Mouse (Mus musculus) midbrain, embryonic 15.5 days (tissue): ENCODE measurements around the gene Soat1. TPM values are rescaled to one million over a fixed set of nuclear protein-coding genes. Genes with fewer than 3 reads are reported as not detected.

Experiments used
- ATAC-seq: fragments of 200-750 bp; cut with Nextera tagmentation; replicated peaks from 2 replicates; pipeline ENCODE4 v1.8.0; 2017; ENCODE audit warnings: moderate TSS enrichment
- H3K27ac ChIP-seq: fragments of 300-500 bp; sonication (generic); 2 replicates; pipeline ENCODE4 v1.5.1; 2015; ENCODE audit warnings: mild to moderate bottlenecking, inconsistent platforms
- H3K27me3 ChIP-seq: fragments of 300-500 bp; sonication (generic); replicated peaks from 2 replicates; pipeline ENCODE4 v1.6.1; 2015; ENCODE audit warnings: inconsistent platforms
- H3K36me3 ChIP-seq: fragments of 300-500 bp; sonication (generic); replicated peaks from 2 replicates; pipeline ENCODE4 v1.6.1; 2015; ENCODE audit warnings: inconsistent platforms
- H3K4me1 ChIP-seq: fragments of 300-500 bp; sonication (generic); 2 replicates; pipeline ENCODE4 v1.6.1; 2015; ENCODE audit warnings: inconsistent platforms
- H3K4me2 ChIP-seq: fragments of 300-500 bp; sonication (generic); 2 replicates; pipeline ENCODE4 v1.6.1; 2015; ENCODE audit warnings: inconsistent platforms, mild to moderate bottlenecking, moderate library complexity
- H3K4me3 ChIP-seq: fragments of 300-500 bp; sonication (generic); 2 replicates; pipeline ENCODE4 v1.5.1; 2015; ENCODE audit warnings: mild to moderate bottlenecking, inconsistent platforms
- H3K9ac ChIP-seq: fragments of 300-500 bp; sonication (generic); 2 replicates; pipeline ENCODE4 v1.6.1; 2015; ENCODE audit warnings: mild to moderate bottlenecking, inconsistent platforms
- H3K9me3 ChIP-seq: fragments of 300-500 bp; sonication (generic); 2 replicates; pipeline ENCODE4 v1.6.1; 2016; ENCODE audit warnings: inconsistent platforms
- WGBS: fragments of 180-500 bp; shearing (Covaris S2); methylation state at CpG from one replicate; pipeline ENCODE4 v1.1.7; 2015; ENCODE audit warnings: mixed read lengths; 5-methylcytosine and 5-hydroxymethylcytosine counted together
- polyA plus RNA-seq: library from polyadenylated mRNA; unstranded; fragments of >200 nt; fragmentation: Nextera tagmentation; extraction: Ambion mirVana; gene quantifications from 2 replicates; pipeline ENCODE4 v1.2.1, GENCODE M21; 2015

Gene Soat1
- polyA plus RNA-seq, 1 experiment from 2014 or later = 9.2 TPM

- H3K4me3 ChIP-seq = no peak overlapping the region
- no peaks in the 10 kb centered on the region for H3K9me3 ChIP-seq
- no peaks in the 10 kb centered on the region for H3K27me3 ChIP-seq
- ATAC-seq = no peak
- no peak overlapping the region for H3K4me2 ChIP-seq
- 89% methylated on average over 6 of the region's 6 CpGs for WGBS
- H3K4me1 ChIP-seq = no peaks in the 10 kb centered on the region
- H3K9ac ChIP-seq = no peak overlapping the region
- H3K27ac ChIP-seq = no peak overlapping the region
- H3K36me3 ChIP-seq = no peaks in the 10 kb centered on the region
Measured at GRCm38 (mm10) chr1:156442776-156443175, 31.4 kb downstream of the Soat1 start.

GRCm38 (mm10) chr1:156442266-156442665 is 31.9 kb downstream of the Soat1 start:
- H3K4me3 ChIP-seq = no peak overlapping the region
- 94% methylated on average over 12 of the region's 12 CpGs for WGBS
- ATAC-seq = no peak
- H3K27ac ChIP-seq = no peak overlapping the region
- H3K36me3 ChIP-seq = no peaks in the 10 kb centered on the region
- no peak overlapping the region for H3K9ac ChIP-seq
- no peaks in the 10 kb centered on the region for H3K27me3 ChIP-seq
- H3K4me2 ChIP-seq = no peak overlapping the region
- no peaks in the 10 kb centered on the region for H3K9me3 ChIP-seq
- H3K4me1 ChIP-seq = no peaks in the 10 kb centered on the region

GRCm38 (mm10) chr1:156437726-156438125 is 36.4 kb downstream of the Soat1 start:
- no peak overlapping the region for H3K4me3 ChIP-seq
- H3K9ac ChIP-seq = no peak overlapping the region
- WGBS = 93% methylated on average over 5 of the region's 5 CpGs
- H3K9me3 ChIP-seq = no peaks in the 10 kb centered on the region
- H3K4me1 ChIP-seq = no peaks in the 10 kb centered on the region
- no peaks in the 10 kb centered on the region for H3K36me3 ChIP-seq
- ATAC-seq = no peak
- H3K27ac ChIP-seq = no peak overlapping the region
- H3K27me3 ChIP-seq = no peaks in the 10 kb centered on the region
- no peak overlapping the region for H3K4me2 ChIP-seq

- H3K4me2 ChIP-seq = no peak overlapping the region
- no peak overlapping the region for H3K4me3 ChIP-seq
- no peak overlapping the region for H3K27ac ChIP-seq
- ATAC-seq = no peak
- 95% methylated on average over 8 of the region's 8 CpGs for WGBS
- H3K9me3 ChIP-seq = no peaks in the 10 kb centered on the region
- H3K27me3 ChIP-seq = no peaks in the 10 kb centered on the region
- H3K4me1 ChIP-seq = no peaks in the 10 kb centered on the region
- H3K9ac ChIP-seq = no peak overlapping the region
- no peaks in the 10 kb centered on the region for H3K36me3 ChIP-seq
Measured at GRCm38 (mm10) chr1:156437016-156437708, 37.0 kb downstream of the Soat1 start.

- no peak overlapping the region for H3K4me3 ChIP-seq
- H3K9ac ChIP-seq = no peak overlapping the region
- ATAC-seq = no peak
- no peaks in the 10 kb centered on the region for H3K27me3 ChIP-seq
- WGBS = 93% methylated on average over 3 of the region's 3 CpGs
- no peak overlapping the region for H3K27ac ChIP-seq
- H3K9me3 ChIP-seq = no peaks in the 10 kb centered on the region
- H3K4me1 ChIP-seq = no peaks in the 10 kb centered on the region
- H3K36me3 ChIP-seq = no peaks in the 10 kb centered on the region
- H3K4me2 ChIP-seq = no peak overlapping the region
Measured at GRCm38 (mm10) chr1:156433497-156433896, 40.6 kb downstream of the Soat1 start.

GRCm38 (mm10) chr1:156432498-156432897 is 41.6 kb downstream of the Soat1 start:
- Histone ChIP-seq H3K4me2 (no peak overlapping the region), H3K27ac (no peak overlapping the region), H3K27me3 (no peaks in the 10 kb centered on the region), H3K9me3 (no peaks in the 10 kb centered on the region), H3K4me3 (no peak overlapping the region), H3K36me3 (no peaks in the 10 kb centered on the region), H3K9ac (no peak overlapping the region), H3K4me1 (no peaks in the 10 kb centered on the region)
- 84% methylated on average over 10 of the region's 10 CpGs for WGBS
- no peak for ATAC-seq

- no peak for ATAC-seq
- H3K27ac ChIP-seq = no peak overlapping the region
Measured at GRCm38 (mm10) chr1:156428434-156428833, 45.7 kb downstream of the Soat1 start.

GRCm38 (mm10) chr1:156425746-156426145 is 48.4 kb downstream of the Soat1 start:
- no peak for ATAC-seq
- WGBS = 94% methylated on average over 4 of the region's 4 CpGs
- no peak overlapping the region for H3K4me2 ChIP-seq

More at GRCm38 (mm10) chr1:156428434-156428833, 45.7 kb downstream of the Soat1 start:
- 78% methylated on average over 6 of the region's 6 CpGs for WGBS
- H3K4me3 ChIP-seq = no peak overlapping the region
- H3K9ac ChIP-seq = no peak overlapping the region
- no peaks in the 10 kb centered on the region for H3K27me3 ChIP-seq
- no peaks in the 10 kb centered on the region for H3K4me1 ChIP-seq
- no peak overlapping the region for H3K4me2 ChIP-seq
- H3K9me3 ChIP-seq = no peaks in the 10 kb centered on the region
- H3K36me3 ChIP-seq = no peaks in the 10 kb centered on the region

GRCm38 (mm10) chr1:156424054-156424453 is 50.1 kb downstream of the Soat1 start:
- Histone ChIP-seq H3K9me3 (no peaks in the 10 kb centered on the region), H3K27ac (no peak overlapping the region), H3K36me3 (no peaks in the 10 kb centered on the region), H3K4me1 (peaks cover 8% of the 10 kb centered on the region; the same call in 1 of the 2 replicates), H3K4me3 (no peak overlapping the region), H3K4me2 (no peak overlapping the region), H3K27me3 (no peaks in the 10 kb centered on the region), H3K9ac (no peak overlapping the region)
- ATAC-seq = no peak
- WGBS = 91% methylated on average over 3 of the region's 3 CpGs

More at GRCm38 (mm10) chr1:156425746-156426145, 48.4 kb downstream of the Soat1 start:
- Histone ChIP-seq H3K27ac (no peak overlapping the region), H3K27me3 (no peaks in the 10 kb centered on the region), H3K36me3 (no peaks in the 10 kb centered on the region), H3K9me3 (no peaks in the 10 kb centered on the region), H3K4me1 (peaks cover 5% of the 10 kb centered on the region; the same call in 1 of the 2 replicates), H3K4me3 (no peak overlapping the region), H3K9ac (no peak overlapping the region)

GRCm38 (mm10) chr1:156423493-156423892 is 50.6 kb downstream of the Soat1 start:
- Histone ChIP-seq H3K9ac (no peak overlapping the region), H3K27ac (no peak overlapping the region), H3K36me3 (no peaks in the 10 kb centered on the region), H3K4me2 (no peak overlapping the region), H3K4me1 (peaks cover 8% of the 10 kb centered on the region; the same call in 1 of the 2 replicates), H3K9me3 (no peaks in the 10 kb centered on the region), H3K4me3 (no peak overlapping the region), H3K27me3 (no peaks in the 10 kb centered on the region)
- ATAC-seq = no peak
- 93% methylated on average over 6 of the region's 6 CpGs for WGBS

- Histone ChIP-seq H3K27ac (no peak overlapping the region), H3K4me3 (no peak overlapping the region), H3K4me2 (no peak overlapping the region), H3K27me3 (no peaks in the 10 kb centered on the region), H3K9me3 (no peaks in the 10 kb centered on the region), H3K36me3 (no peaks in the 10 kb centered on the region), H3K9ac (no peak overlapping the region), H3K4me1 (peaks cover 8% of the 10 kb centered on the region; the same call in 1 of the 2 replicates)
- no peak for ATAC-seq
- WGBS = 73% methylated on average over 6 of the region's 6 CpGs
Measured at GRCm38 (mm10) chr1:156422856-156423255, 51.3 kb downstream of the Soat1 start.

GRCm38 (mm10) chr1:156420671-156421297 is 53.3 kb downstream of the Soat1 start, which contains the start of gene Axdnd1:
Axdnd1 (minus strand) TSS chr1:156421159.
- WGBS = under 1% methylated on average over 44 of the region's 44 CpGs
- Histone ChIP-seq H3K4me3 (peak within 1 kb of the TSS; percentile 62), H3K9me3 (no peaks in the 10 kb centered on the region), H3K36me3 (no peaks in the 10 kb centered on the region), H3K9ac (peak within 1 kb of the TSS; percentile 26), H3K27ac (peak within 1 kb of the TSS; percentile 72), H3K27me3 (no peaks in the 10 kb centered on the region), H3K4me2 (peak within 1 kb of the TSS; percentile 84), H3K4me1 (peaks cover 8% of the 10 kb centered on the region; the same call in 1 of the 2 replicates)
- ATAC-seq = peak; percentile 97
